Mouse (Mus musculus): Measurements from ENCODE around the gene Gucd1. TPM values are rescaled to one million over a fixed set of nuclear protein-coding genes. Genes with fewer than 3 reads are reported as not detected.
A peak's percentile ranks its signal among the peaks of the same experiment; 100 is the strongest.
"Not testable (repeated sequence)": the region's sequence is repeated elsewhere in the genome, so short reads cannot be mapped to it uniquely, and the experiment has no call there.

Gene Gucd1
- total RNA-seq, 2 experiments from 2014 or later: 21.6 to 22.0 TPM

DNA sequence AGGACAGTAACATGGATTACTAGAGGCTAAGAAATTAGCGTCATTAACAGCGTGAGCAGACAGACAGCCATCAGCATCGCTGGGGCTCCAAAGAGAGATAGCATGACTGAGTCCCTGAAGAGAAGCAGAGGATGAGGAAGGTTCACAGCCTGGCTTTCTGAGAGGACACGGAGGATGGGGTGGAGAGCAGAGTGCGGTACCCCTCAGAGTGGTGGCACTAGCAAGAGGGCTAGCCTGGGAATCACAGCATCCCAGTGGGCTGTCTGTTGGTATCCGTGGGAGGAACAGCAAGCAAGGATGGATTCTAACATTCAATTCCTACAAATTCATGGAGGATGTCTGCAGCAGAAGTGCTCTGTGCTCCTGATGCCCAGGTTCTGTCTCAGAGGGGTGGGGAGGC, 33.7 kb downstream of the Gucd1 start:
- intact Hi-C loops (cut with DNase I): loop anchor here (5.0 kb wide), 1 partner anchor 47 kb away; no protein-coding TSS in a partner anchor
- no peak for DNase-seq (ENCODE audit: extremely low spot score in 1 of 2, low spot score in 2 of 2)

GRCm38 (mm10) chr10:75482919-75483483, 34.8 kb downstream of the Gucd1 start:
- intact Hi-C loops (cut with DNase I): loop anchor here (5.0 kb wide), 1 partner anchor 46 kb away; no protein-coding TSS in a partner anchor
- no peak for DNase-seq (ENCODE audit: extremely low spot score in 1 of 2, low spot score in 2 of 2)

DNA sequence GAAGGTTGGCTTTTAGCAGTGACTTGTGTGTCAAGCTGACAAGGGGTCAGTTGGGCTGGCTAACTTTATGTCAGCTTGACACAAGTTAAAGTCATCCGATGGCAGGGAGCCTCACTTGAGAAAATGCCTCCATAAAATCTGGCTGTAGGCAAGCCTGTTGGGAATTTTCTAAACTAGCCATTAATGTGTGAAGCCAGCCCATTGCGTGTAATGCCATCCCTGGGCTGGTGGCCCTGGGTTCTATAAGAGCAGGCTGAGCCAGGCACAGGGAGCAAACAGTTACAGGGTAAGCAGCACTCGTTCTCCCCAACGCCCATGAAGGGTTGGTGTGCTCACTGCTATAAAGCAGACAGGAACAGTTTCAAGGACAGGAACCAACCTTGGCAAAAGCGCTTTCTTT, 35.5 kb downstream of the Gucd1 start:
- no peak for DNase-seq (ENCODE audit: extremely low spot score in 1 of 2, low spot score in 2 of 2)
- intact Hi-C loops (cut with DNase I): loop anchor here (5.0 kb wide), 1 partner anchor 45 kb away; no protein-coding TSS in a partner anchor

- intact Hi-C loops (cut with DNase I): loop anchor here (5.0 kb wide), 1 partner anchor 44 kb away; no protein-coding TSS in a partner anchor
- no peak for DNase-seq (ENCODE audit: extremely low spot score in 1 of 2, low spot score in 2 of 2)
Observed at GRCm38 (mm10) chr10:75481703-75482102, 36.1 kb downstream of the Gucd1 start.

DNA sequence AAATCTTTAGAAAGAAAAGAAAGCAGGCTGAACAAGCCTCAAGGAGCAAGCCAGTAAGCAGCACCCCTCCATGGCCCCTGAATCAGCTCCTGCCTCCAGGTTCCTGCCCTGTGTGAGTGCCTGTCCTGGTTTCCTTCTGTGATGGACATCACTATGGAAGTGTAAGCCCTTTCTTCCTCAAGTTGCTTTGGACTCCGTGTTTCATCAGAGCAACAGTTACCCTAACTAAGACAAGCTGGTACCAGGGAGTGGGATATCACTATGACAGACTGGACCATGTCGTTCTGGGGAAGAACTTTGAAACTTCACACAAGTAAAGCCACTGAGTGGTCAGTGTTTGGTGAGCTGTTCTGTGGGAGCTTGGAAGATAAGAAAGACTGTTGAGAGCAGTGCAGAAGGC, 37.8 kb downstream of the Gucd1 start:
- intact Hi-C loops (cut with DNase I): loop anchor here (5.0 kb wide), 1 partner anchor 43 kb away; no protein-coding TSS in a partner anchor
- no peak for DNase-seq (ENCODE audit: extremely low spot score in 1 of 2, low spot score in 2 of 2)

- no peak for DNase-seq (ENCODE audit: extremely low spot score in 1 of 2, low spot score in 2 of 2)
- intact Hi-C loops (cut with DNase I): no loop called here
Observed at GRCm38 (mm10) chr10:75477034-75477433, 40.7 kb downstream of the Gucd1 start.

- DNase-seq (ENCODE audit: extremely low spot score in 1 of 2, low spot score in 2 of 2); intact Hi-C loops (cut with DNase I): not testable (repeated sequence)
Observed at GRCm38 (mm10) chr10:75475139-75475850, 42.5 kb downstream of the Gucd1 start.

DNA sequence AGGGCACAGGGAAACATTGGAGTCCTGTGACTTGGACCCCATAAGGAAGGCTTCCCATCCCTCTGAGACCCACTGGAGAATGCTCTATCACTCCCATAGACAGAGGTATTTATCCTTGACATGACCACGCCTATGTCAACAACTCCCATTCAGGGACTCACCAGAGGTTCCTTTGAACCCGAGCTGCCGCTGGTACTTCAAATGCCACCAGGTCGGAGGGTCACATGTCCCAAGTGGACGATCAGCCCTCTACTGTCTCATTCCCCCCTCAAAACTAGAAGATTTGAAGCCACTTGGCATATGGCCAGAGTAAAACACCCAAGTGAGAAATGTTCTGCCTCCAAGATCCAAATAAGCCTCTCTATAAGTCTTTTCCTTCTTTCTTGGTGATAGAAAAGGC, 43.2 kb downstream of the Gucd1 start:
- DNase-seq (ENCODE audit: extremely low spot score in 1 of 2, low spot score in 2 of 2): no peak
- intact Hi-C loops (cut with DNase I): no loop called here

- intact Hi-C loops (cut with DNase I): no loop called here
- DNase-seq (ENCODE audit: extremely low spot score in 1 of 2, low spot score in 2 of 2): no peak
Observed at GRCm38 (mm10) chr10:75473411-75473810, 44.4 kb downstream of the Gucd1 start.

DNA sequence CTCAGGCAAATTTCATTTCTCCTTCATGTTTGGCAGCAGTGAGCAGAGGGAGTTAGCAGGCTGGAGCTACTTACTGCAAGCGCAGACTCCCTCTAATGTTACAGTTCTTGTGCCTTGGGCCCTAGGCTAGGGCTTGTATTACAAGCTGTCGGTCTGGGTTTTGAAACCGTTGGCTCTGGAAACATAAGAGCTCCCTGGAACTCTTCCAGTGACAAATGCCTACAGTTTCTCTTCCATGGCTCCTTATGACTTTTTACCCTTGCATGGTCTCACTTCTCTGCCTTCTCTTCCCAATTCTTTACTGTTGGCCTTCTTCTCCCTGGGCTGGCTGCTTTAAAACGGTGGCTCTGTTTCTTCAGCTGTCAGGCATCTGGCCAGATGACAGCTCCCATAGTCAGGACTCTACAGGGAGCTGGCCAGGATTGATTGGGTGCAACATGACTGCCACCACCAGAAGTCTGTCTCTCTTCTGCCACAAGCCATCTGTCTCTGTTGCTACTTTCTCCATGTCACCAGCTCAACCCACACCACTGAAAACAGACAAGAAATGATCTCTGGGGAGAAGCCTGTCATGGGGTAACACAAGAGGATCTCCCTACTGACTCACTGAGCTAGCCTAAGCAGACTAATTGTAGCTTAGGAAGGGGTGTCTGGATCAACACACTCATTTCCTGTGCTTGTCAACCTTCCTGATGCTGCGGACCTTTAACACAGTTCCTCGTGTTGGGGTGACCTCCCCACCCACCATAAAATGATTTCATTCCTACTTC, 51.8 kb downstream of the Gucd1 start:
- intact Hi-C loops (cut with DNase I): no loop called here
- DNase-seq (ENCODE audit: extremely low spot score in 1 of 2, low spot score in 2 of 2): no peak

GRCm38 (mm10) chr10:75462728-75463127, 55.0 kb downstream of the Gucd1 start:
- no peak for DNase-seq (ENCODE audit: extremely low spot score in 1 of 2, low spot score in 2 of 2)
- intact Hi-C loops (cut with DNase I): no loop called here

GRCm38 (mm10) chr10:75458329-75458728, 59.4 kb downstream of the Gucd1 start:
- no peak for DNase-seq (ENCODE audit: extremely low spot score in 1 of 2, low spot score in 2 of 2)
- intact Hi-C loops (cut with DNase I): no loop called here

- no peak for DNase-seq (ENCODE audit: extremely low spot score in 1 of 2, low spot score in 2 of 2)
- intact Hi-C loops (cut with DNase I): no loop called here
Observed at GRCm38 (mm10) chr10:75457852-75458251, 59.9 kb downstream of the Gucd1 start.

- intact Hi-C loops (cut with DNase I); DNase-seq (ENCODE audit: extremely low spot score in 1 of 2, low spot score in 2 of 2): not testable (repeated sequence)
Observed at GRCm38 (mm10) chr10:75456061-75456831, 61.5 kb downstream of the Gucd1 start.

GRCm38 (mm10) chr10:75451036-75451786, 66.6 kb downstream of the Gucd1 start:
- intact Hi-C loops (cut with DNase I): no loop called here
- peak in 1 of 2 experiments; percentile 91 for DNase-seq (ENCODE audit: extremely low spot score in 1 of 2, low spot score in 2 of 2)

- DNase-seq (ENCODE audit: extremely low spot score in 1 of 2, low spot score in 2 of 2): no peak
- intact Hi-C loops (cut with DNase I): no loop called here
Observed at GRCm38 (mm10) chr10:75450331-75450730, 67.4 kb downstream of the Gucd1 start.

- intact Hi-C loops (cut with DNase I): no loop called here
- DNase-seq (ENCODE audit: extremely low spot score in 1 of 2, low spot score in 2 of 2): no peak
Observed at GRCm38 (mm10) chr10:75448806-75449420, 68.9 kb downstream of the Gucd1 start.

- intact Hi-C loops (cut with DNase I): no loop called here
- no peak for DNase-seq (ENCODE audit: extremely low spot score in 1 of 2, low spot score in 2 of 2)
Observed at GRCm38 (mm10) chr10:75447489-75447888, 70.3 kb downstream of the Gucd1 start.

All from left cerebral cortex, postnatal 10 days (tissue).